Mouse (Mus musculus) CD4-positive, CD25-positive, alpha-beta regulatory T cell, adult 2 months (primary cell): ENCODE data around the gene Gm4787.
"Not testable (repeated sequence)": the region's sequence is repeated elsewhere in the genome, so short reads cannot be mapped to it uniquely, and the experiment has no call there.

Source experiments
- DNase-seq: peaks from one replicate; pipeline ENCODE4 v3.0.0-alpha.2; 2012; ENCODE audit warnings: low read depth, low spot score

Gene Gm4787

GRCm38 (mm10) chr12:81379364-81379763 is at the start of gene Gm4787:
TSS of gene Gm4787 (minus strand) at chr12:81379464.
- not testable (repeated sequence) for DNase-seq

GRCm38 (mm10) chr12:81421846-81422245 is 42.6 kb upstream of the Gm4787 start, which contains the start of gene Adam4:
TSS of gene Adam4 (minus strand) at chr12:81421946.
- DNase-seq = no peak

DNA sequence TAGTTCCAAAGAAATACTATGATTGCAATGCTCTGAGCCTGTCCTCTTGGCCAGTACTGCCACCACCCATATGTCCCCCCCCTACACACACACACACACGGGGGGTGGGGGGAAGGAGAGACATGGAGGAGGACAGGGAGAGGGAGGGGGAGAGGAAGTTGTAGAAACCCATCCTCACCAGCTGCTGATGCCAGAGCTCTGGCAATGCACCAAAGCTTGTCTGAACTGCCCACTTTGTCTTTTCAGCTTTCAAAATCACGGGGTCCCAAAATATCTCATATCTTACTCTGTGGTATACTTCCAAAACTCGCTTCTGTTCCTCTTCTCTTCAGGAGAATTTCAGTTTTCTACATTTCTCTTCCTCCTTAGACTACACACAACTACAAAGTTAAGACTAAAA is 33.9 kb upstream of the Gm4787 start:
- DNase-seq = no peak

DNA sequence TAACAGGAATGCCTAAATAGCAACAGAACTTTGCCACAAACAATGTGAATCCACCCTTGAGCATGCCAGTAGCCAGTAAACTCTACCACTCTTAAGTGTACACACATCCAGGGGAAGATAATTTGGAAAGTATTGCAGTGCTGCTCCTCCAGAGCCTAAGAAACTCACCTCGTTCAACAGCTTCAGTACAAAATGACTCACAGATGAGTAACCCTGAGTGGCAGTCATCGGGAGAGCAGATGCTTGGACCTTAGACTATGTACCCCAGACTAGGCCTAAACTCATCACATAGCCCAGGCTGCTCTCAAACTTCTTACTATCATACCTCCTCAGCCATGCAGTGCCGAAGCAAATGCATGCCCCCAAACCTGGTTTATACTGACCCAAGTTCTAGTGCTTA is 29.7 kb upstream of the Gm4787 start:
- no peak for DNase-seq

GRCm38 (mm10) chr12:81402187-81402586 is 22.9 kb upstream of the Gm4787 start:
- peak; percentile 55 for DNase-seq

DNA sequence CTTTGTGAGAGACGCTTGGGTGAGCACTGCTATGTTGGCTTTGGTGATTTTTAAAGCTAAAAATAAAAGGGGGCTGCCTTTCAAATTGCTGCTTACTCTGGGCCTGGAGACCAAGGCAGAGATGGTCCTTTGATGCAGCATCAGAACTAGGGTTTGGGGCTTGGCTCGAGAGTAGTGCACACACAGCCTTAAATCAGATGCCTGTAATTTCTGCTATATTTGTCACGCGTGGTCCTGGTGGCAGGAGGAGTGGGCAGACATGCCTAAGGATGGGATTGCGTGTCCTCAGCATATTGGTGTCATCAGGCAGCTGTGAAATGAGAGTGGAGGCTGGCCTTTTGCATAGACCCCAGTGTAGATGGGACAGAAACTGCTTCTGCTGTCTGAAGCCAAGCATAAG is 45.4 kb downstream of the Gm4787 start:
- no peak for DNase-seq

DNA sequence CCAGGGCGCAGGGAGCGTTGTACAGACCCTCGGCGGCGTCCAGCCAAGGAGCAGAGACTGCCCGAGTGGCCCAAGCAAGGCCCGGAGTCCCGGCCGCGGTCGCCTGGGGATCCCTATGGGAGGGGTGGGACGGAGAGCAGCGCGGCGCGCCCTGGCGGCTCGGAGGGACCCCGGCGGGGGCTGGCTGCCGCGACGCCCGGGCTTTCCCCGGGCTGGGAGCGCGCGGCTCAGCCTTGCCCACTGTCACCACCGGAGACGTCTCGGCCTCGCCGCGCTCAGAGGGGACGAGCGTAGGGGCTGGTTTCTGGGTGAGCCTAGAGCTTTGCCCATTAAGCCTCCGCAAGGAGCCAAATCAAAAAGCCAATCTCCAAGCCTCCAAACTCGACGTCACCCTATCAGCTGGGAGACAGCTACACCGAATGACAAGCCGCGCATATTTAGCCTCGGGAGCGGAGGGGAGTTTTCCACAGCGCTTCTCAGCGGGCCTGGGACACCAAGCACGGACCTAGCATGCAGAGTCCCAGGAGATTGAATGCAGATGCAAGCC is 46.3 kb downstream of the Gm4787 start, which contains the start of gene Slc8a3:
Slc8a3 (minus strand) TSS at position 306 of the 547 bp plus-strand sequence.
- no peak for DNase-seq

DNA sequence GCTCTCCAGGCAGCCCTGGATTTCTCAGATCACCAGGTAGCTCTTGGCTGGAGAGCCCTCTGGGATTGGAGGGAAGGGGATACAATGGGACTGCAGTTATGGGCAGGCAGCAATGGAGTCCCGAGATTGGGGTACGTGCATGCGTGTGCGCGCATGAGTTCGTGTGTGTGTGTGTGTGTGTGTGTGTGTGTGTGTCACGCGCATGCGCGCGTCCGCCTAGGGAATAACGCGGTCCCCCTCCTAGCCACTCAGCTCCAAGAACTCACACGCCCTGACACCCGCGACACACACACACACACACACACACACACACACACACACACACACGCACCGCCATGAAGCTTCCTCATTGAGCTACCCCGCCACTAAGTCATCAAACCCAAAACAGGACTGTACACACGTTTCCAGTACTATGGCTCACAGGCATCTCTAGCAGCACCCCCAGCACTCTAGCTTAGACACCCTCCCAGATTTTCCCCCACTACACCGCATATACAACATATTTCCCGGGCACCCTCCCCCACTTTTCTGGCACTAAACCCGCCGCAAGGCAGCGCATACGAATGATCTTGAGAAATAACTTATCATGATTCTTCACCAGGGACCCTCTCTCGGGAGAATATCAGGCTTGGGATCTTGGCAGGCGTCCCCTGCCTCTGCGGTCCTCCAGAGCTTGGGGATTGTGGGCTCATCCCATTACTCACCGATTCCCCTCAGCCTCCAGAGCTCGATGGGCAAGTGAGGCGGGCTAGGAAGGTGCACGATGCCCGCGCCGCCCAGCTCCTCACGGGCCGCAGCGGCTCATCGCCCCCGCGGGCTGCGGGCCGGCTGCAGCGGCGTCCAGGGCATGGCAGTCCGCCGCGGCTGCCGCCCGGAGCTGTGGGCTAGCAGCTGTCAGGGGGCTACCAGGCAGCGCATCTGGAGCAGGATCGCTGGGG is 47.1 kb downstream of the Gm4787 start:
- no peak for DNase-seq

DNA sequence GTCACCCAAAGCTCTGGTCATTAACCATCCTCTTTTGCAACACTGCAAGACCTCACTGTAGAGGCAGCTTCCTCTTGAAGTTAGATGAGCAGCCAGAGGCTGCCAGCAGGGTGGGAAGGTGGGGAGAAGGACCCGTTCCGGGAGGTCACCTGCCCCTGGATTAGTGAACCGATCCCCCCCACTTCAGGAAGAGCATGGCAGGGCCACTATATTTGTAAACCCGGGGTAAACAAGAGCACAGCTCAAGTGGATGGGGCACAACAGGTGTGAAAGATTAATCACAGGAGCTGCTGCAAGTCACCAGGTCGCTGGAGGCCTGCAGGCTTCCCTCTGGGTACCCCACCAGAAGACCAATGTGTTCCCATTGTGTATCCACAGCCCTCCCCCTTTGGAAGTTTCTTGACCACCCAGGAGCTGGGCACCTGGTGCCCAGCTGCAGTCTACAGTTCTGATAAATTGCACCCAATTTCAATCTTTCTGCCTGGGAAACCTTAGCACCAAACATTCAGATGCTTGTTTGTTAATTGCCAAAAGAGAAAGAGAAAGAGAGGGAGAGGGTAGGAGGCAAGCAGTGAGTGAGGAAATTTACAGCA is 48.1 kb downstream of the Gm4787 start:
- DNase-seq = no peak
